In genomic region chr12:17709451-17709850, GRCm38 (mm10) we compare ENCODE assay signal across 9 mouse cellular contexts. TPM values are rescaled to one million over a fixed set of nuclear protein-coding genes. Genes with fewer than 3 reads are reported as not detected.
A peak's percentile ranks its signal among the peaks of the same experiment; 100 is the strongest.
DNase-seq lines count a peak whose midpoint lies in the region; ATAC-seq and TF ChIP-seq lines count a peak whose summit lies in the region.
"Had no signal": no experiment of that assay in that cellular context is flagged by ENCODE, and none has a peak within 500 bp of the region (broad histone marks: within the 10 kb centered on the region; RNA-seq: fewer than 3 reads in every experiment).

No protein-coding gene starts in this region.

- WGBS in kidney, postnatal 0 days, result 46% methylated on average over 4 of the region's 4 CpGs
- 29% methylated on average over 4 of the region's 4 CpGs for WGBS in kidney, embryonic 14.5 days
- 22% methylated on average over 4 of the region's 4 CpGs for WGBS in forebrain, embryonic 10.5 days
- 50% methylated on average over 4 of the region's 4 CpGs for WGBS in liver, adult 2 months
- 31% methylated on average over 4 of the region's 4 CpGs for WGBS in small intestine, adult 2 months

- no peak overlapping the region for H3K4me3 ChIP-seq in kidney, postnatal 0 days (replicated peaks; ENCODE audit: low read depth, low read length)
- H3K4me3 ChIP-seq in kidney, embryonic 14.5 days (ENCODE audit: low read length), result no peak overlapping the region
- peak overlapping the region; percentile 15; the same call in 1 of the 2 replicates for H3K4me3 ChIP-seq in forebrain, embryonic 10.5 days
- H3K4me3 ChIP-seq in liver, adult 2 months (ENCODE audit: insufficient read depth, low read depth, low read length), result no peak overlapping the region
- no peak overlapping the region for H3K4me3 ChIP-seq in small intestine, adult 2 months (ENCODE audit: low read depth, low read length)

- no peaks in the 10 kb centered on the region for H3K36me3 ChIP-seq in kidney, postnatal 0 days (ENCODE audit: insufficient read depth, low read length)
- H3K36me3 ChIP-seq in kidney, embryonic 14.5 days (ENCODE audit: control insufficient read depth, insufficient read depth, low read length), result no peaks in the 10 kb centered on the region
- H3K36me3 ChIP-seq in forebrain, embryonic 10.5 days (replicated peaks), result peaks cover 9% of the 10 kb centered on the region
- no peaks in the 10 kb centered on the region for H3K36me3 ChIP-seq in liver, adult 2 months (ENCODE audit: control insufficient read depth, insufficient read depth, low read length)
- no peaks in the 10 kb centered on the region for H3K36me3 ChIP-seq in small intestine, adult 2 months (ENCODE audit: control insufficient read depth, insufficient read depth, low read length)
- H3K36me3 ChIP-seq: G1E had no signal

- no peaks in the 10 kb centered on the region for H3K27me3 ChIP-seq in kidney, postnatal 0 days (ENCODE audit: insufficient read depth, low read length)
- no peaks in the 10 kb centered on the region for H3K27me3 ChIP-seq in kidney, embryonic 14.5 days (ENCODE audit: control insufficient read depth, insufficient read depth, low read length)
- H3K27me3 ChIP-seq in forebrain, embryonic 10.5 days (ENCODE audit: poor library complexity, severe bottlenecking), result no peaks in the 10 kb centered on the region
- no peaks in the 10 kb centered on the region for H3K27me3 ChIP-seq in liver, adult 2 months (ENCODE audit: control insufficient read depth, insufficient read depth, low read length)
- no peaks in the 10 kb centered on the region for H3K27me3 ChIP-seq in small intestine, adult 2 months (ENCODE audit: control insufficient read depth, insufficient read depth, low read length)

- H3K9ac ChIP-seq in kidney, postnatal 0 days (ENCODE audit: low read depth, low read length), result no peak overlapping the region
- no peak overlapping the region for H3K9ac ChIP-seq in kidney, embryonic 14.5 days (ENCODE audit: low read depth, low read length)
- H3K9ac ChIP-seq in liver, adult 2 months (ENCODE audit: low read depth, low read length), result no peak overlapping the region

- no peaks in the 10 kb centered on the region for H3K9me3 ChIP-seq in kidney, postnatal 0 days (replicated peaks; ENCODE audit: low read length)
- no peaks in the 10 kb centered on the region for H3K9me3 ChIP-seq in kidney, embryonic 14.5 days (ENCODE audit: control insufficient read depth, low read length)
- H3K9me3 ChIP-seq in forebrain, embryonic 10.5 days, result no peaks in the 10 kb centered on the region; the same call in 1 of the 2 replicates

- DNase-seq in kidney, postnatal 0 days (ENCODE audit: low spot score), result no peak
- DNase-seq in forebrain, embryonic 10.5 days (ENCODE audit: extremely low spot score, low spot score), result peak; percentile 78
- no peak for DNase-seq in liver, adult 2 months (ENCODE audit: extremely low read depth, low read depth, low spot score)
- no peak for DNase-seq in cerebellum, postnatal 36 days
- no peak for DNase-seq in adrenal gland, adult 18-20 months (ENCODE audit: low spot score in 2 of 2)
- DNase-seq in cerebellum, postnatal 25 days, result no peak

- peaks cover 38% of the 10 kb centered on the region for H3K79me2 ChIP-seq in liver, adult 2 months (ENCODE audit: control insufficient read depth, insufficient read depth, low read length)

- H3K4me1 ChIP-seq in kidney, postnatal 0 days (replicated peaks; ENCODE audit: insufficient read depth, low read length), result peaks cover 38% of the 10 kb centered on the region
- H3K4me1 ChIP-seq in kidney, embryonic 14.5 days (ENCODE audit: control insufficient read depth, insufficient read depth, low read length), result peaks cover 29% of the 10 kb centered on the region
- peaks cover 52% of the 10 kb centered on the region for H3K4me1 ChIP-seq in forebrain, embryonic 10.5 days
- peaks cover 26% of the 10 kb centered on the region for H3K4me1 ChIP-seq in liver, adult 2 months (ENCODE audit: control insufficient read depth, insufficient read depth, low read length)
- peaks cover 22% of the 10 kb centered on the region for H3K4me1 ChIP-seq in small intestine, adult 2 months (ENCODE audit: control insufficient read depth, insufficient read depth, insufficient read length, low read length)

- no peak overlapping the region for H3K4me2 ChIP-seq in kidney, postnatal 0 days (ENCODE audit: low read length)
- H3K4me2 ChIP-seq in kidney, embryonic 14.5 days (replicated peaks; ENCODE audit: low read depth, low read length), result no peak overlapping the region

- H3K27ac ChIP-seq in kidney, postnatal 0 days, result no peak overlapping the region
- H3K27ac ChIP-seq in kidney, embryonic 14.5 days (ENCODE audit: low read depth, low read length), result no peak overlapping the region
- H3K27ac ChIP-seq in forebrain, embryonic 10.5 days, result peak overlapping the region; percentile 71
- no peak overlapping the region for H3K27ac ChIP-seq in liver, adult 2 months (replicated peaks; ENCODE audit: insufficient read depth, low read depth, low read length)
- H3K27ac ChIP-seq in small intestine, adult 2 months (ENCODE audit: insufficient read depth, low read depth, low read length), result 0 out of 2 replicates have a peak overlapping the region, but pooled peaks have one; percentile 20

- TF ChIP-seq CTCF in kidney, postnatal 0 days (IDR thresholded peaks at IDR 0.05; ENCODE audit: low read depth), result peak; percentile 48
- peak; percentile 52 for TF ChIP-seq CTCF in liver, adult 2 months (IDR thresholded peaks at IDR 0.05; ENCODE audit: low read depth, low read length)
- peak; percentile 34; the same call in 1 of the 2 replicates for TF ChIP-seq CTCF in small intestine, adult 2 months (IDR thresholded peaks at IDR 0.05; ENCODE audit: extremely low read depth, insufficient read length, insufficient replicate concordance, low read depth, low read length)

- ATAC-seq in kidney, postnatal 0 days (replicated peaks; ENCODE audit: low FRiP score, low read depth), result peak; percentile 65; the same call in 1 of the 2 replicates
- ATAC-seq in kidney, embryonic 14.5 days (ENCODE audit: low FRiP score, low TSS enrichment), result no peak

- no peak for TF ChIP-seq POLR2A in liver, adult 2 months (IDR thresholded peaks at IDR 0.05; ENCODE audit: extremely low read depth, insufficient read depth, low read length)
- TF ChIP-seq POLR2A in small intestine, adult 2 months (IDR thresholded peaks at IDR 0.05; ENCODE audit: low read depth, low read length), result no peak

RNA-seq across cellular contexts. Expression of gene Hpcal1, which starts 18.8 kb away (rescaled TPM):
- 70.6 and 71.0 TPM in 2 replicates for polyA plus RNA-seq in kidney, postnatal 0 days (2015; fragmentation: Nextera tagmentation; extraction: Ambion mirVana)
- polyA plus RNA-seq in kidney, embryonic 14.5 days (2014; fragmentation: Nextera tagmentation; extraction: Ambion mirVana), result 44.8 and 58.1 TPM in 2 replicates
- polyA plus RNA-seq in forebrain, embryonic 10.5 days (2016; fragmentation: Nextera tagmentation; extraction: Ambion mirVana), result 36.7 and 36.8 TPM in 2 replicates
- 8.5 and 10.5 TPM in 2 replicates for total RNA-seq in liver, adult 2 months (2014; rRNA removed)
- polyA plus RNA-seq in liver, adult 2 months (2012; rRNA removed), result 16.6 and 23.2 TPM in 2 replicates
- polyA plus RNA-seq in small intestine, adult 2 months (2012; rRNA removed), result 35.9 and 63.4 TPM in 2 replicates
- 10 to 100 TPM; 23.2 to 25.2 TPM for total RNA-seq in adrenal gland, adult 18-20 months (2021)
- total RNA-seq: G1E had no signal
- polyA plus RNA-seq: G1E had no signal

Comparison
In these comparisons a context has a peak if more than half of its experiments do, and no peak if none do; other contexts are left out.
1. H3K27ac ChIP-seq: peak in forebrain, embryonic 10.5 days (single experiment) and small intestine, adult 2 months (single experiment); none in kidney, postnatal 0 days (single experiment), kidney, embryonic 14.5 days (single experiment) and liver, adult 2 months (single experiment).
2. Peak in every context shown above with its lines, with median percentiles within 50 percentile points of each other: CTCF ChIP-seq.